In genomic region chr10:17403899-17404298, GRCm38 (mm10) we compare ENCODE assay signal across 18 mouse cellular contexts.
"Had no signal": no experiment of that assay in that cellular context is flagged by ENCODE, and none has a peak within 500 bp of the region (broad histone marks: within the 10 kb centered on the region; RNA-seq: fewer than 3 reads in every experiment).

No protein-coding gene starts in this region.

- H3K9me3 ChIP-seq: lung, embryonic 15.5 days; megakaryocyte, embryonic 14.5 days; midbrain, embryonic 12.5 days; neural tube, embryonic 12.5 days had no signal

- H3K27ac ChIP-seq: lung, embryonic 15.5 days; macrophage; midbrain, embryonic 12.5 days; neural tube, embryonic 12.5 days had no signal

- ATAC-seq: liver, postnatal 0 days; lung, postnatal 0 days had no signal

- DNase-seq: liver, postnatal 0 days; lung, adult 2 months; lung, postnatal 14 days; midbrain, embryonic 14.5 days; retina, postnatal 1 day; right cerebral cortex, adult 18-20 months; right cerebral cortex, postnatal 25 days; right cerebral cortex, postnatal 4 days; spleen, adult 18-20 months; thymus, adult 18-20 months; thymus, postnatal 14 days; thymus, postnatal 36 days had no signal

- H3K36me3 ChIP-seq: lung, embryonic 15.5 days; midbrain, embryonic 12.5 days; neural tube, embryonic 12.5 days had no signal

- H3K27me3 ChIP-seq: lung, embryonic 15.5 days; megakaryocyte, embryonic 14.5 days; midbrain, embryonic 12.5 days; neural tube, embryonic 12.5 days had no signal

- H3K9ac ChIP-seq: liver, postnatal 0 days; lung, embryonic 15.5 days; midbrain, embryonic 12.5 days; neural tube, embryonic 12.5 days had no signal

- H3K4me1 ChIP-seq: midbrain, embryonic 12.5 days; neural tube, embryonic 12.5 days had no signal

- H3K4me3 ChIP-seq: lung, embryonic 15.5 days; midbrain, embryonic 12.5 days; neural tube, embryonic 12.5 days had no signal

- H3K4me2 ChIP-seq: lung, embryonic 15.5 days; midbrain, embryonic 12.5 days; neural tube, embryonic 12.5 days had no signal
